Mouse (Mus musculus) gastrocnemius, postnatal 14 days (tissue): ENCODE measurements around the gene Zfhx3. TPM values are rescaled to one million over a fixed set of nuclear protein-coding genes. Genes with fewer than 3 reads are reported as not detected.

Experiments
- DNase-seq: peaks from one replicate; pipeline ENCODE4 v3.0.0; 2021; ENCODE audit warnings: mixed read lengths
- intact Hi-C: fragments of 180-260 bp; cut with DNase I; formaldehyde crosslinking; loops from one replicate; pipeline ENCODE4 v1.15.1; 2025; ENCODE audit warnings: low total_unique reads
- total RNA-seq, 2 experiments: library from RNA; stranded (reverse); gene quantifications; 2 replicates each; pipeline ENCODE4 v1.2.3; 2021

Gene Zfhx3
- total RNA-seq, 2 experiments from 2014 or later: 9.7 to 10.8 TPM

GRCm38 (mm10) chr8:108699454-108700345 is 757.3 kb downstream of the Zfhx3 start:
- intact Hi-C loops: no loop called here
- DNase-seq: no peak

- DNase-seq: no peak
- intact Hi-C loops: no loop called here
Observed at GRCm38 (mm10) chr8:108701381-108702175, 759.1 kb downstream of the Zfhx3 start.

GRCm38 (mm10) chr8:108702201-108702600 is 759.8 kb downstream of the Zfhx3 start:
- no peak for DNase-seq
- intact Hi-C loops: no loop called here

- DNase-seq: no peak
- intact Hi-C loops: no loop called here
Observed at GRCm38 (mm10) chr8:108705751-108706150, 763.3 kb downstream of the Zfhx3 start.

GRCm38 (mm10) chr8:108706491-108706847 is 764.0 kb downstream of the Zfhx3 start:
- no peak for DNase-seq
- intact Hi-C loops: no loop called here

- intact Hi-C loops: no loop called here
- no peak for DNase-seq
Observed at GRCm38 (mm10) chr8:108706848-108707541, 764.6 kb downstream of the Zfhx3 start.

- intact Hi-C loops: no loop called here
- no peak for DNase-seq
Observed at GRCm38 (mm10) chr8:108707576-108708281, 765.3 kb downstream of the Zfhx3 start.

- no peak for DNase-seq
- intact Hi-C loops: no loop called here
Observed at GRCm38 (mm10) chr8:108708833-108709387, 766.5 kb downstream of the Zfhx3 start.

GRCm38 (mm10) chr8:108709441-108709840 is 767.0 kb downstream of the Zfhx3 start:
- intact Hi-C loops: no loop called here

GRCm38 (mm10) chr8:108709928-108710606 is 767.6 kb downstream of the Zfhx3 start:
- DNase-seq: no peak
- intact Hi-C loops: no loop called here

More at GRCm38 (mm10) chr8:108709441-108709840, 767.0 kb downstream of the Zfhx3 start:
- no peak for DNase-seq

GRCm38 (mm10) chr8:108710607-108711489 is 768.4 kb downstream of the Zfhx3 start:
- intact Hi-C loops: no loop called here
- peak; percentile 33 for DNase-seq

- intact Hi-C loops: no loop called here
- DNase-seq: no peak
Observed at GRCm38 (mm10) chr8:108711490-108711793, 769.0 kb downstream of the Zfhx3 start.

GRCm38 (mm10) chr8:108712001-108712411 is 769.6 kb downstream of the Zfhx3 start:
- intact Hi-C loops: no loop called here
- DNase-seq: no peak

- intact Hi-C loops: no loop called here
- no peak for DNase-seq
Observed at GRCm38 (mm10) chr8:108712607-108713006, 770.2 kb downstream of the Zfhx3 start.

- intact Hi-C loops: no loop called here
- DNase-seq: no peak
Observed at GRCm38 (mm10) chr8:108713346-108714142, 771.1 kb downstream of the Zfhx3 start.

GRCm38 (mm10) chr8:108714143-108714635 is 771.7 kb downstream of the Zfhx3 start:
- peak; percentile 54 for DNase-seq
- intact Hi-C loops: no loop called here
